Mouse (Mus musculus): Measurements from ENCODE around the gene Lhfp.

Lhfp gene

GRCm38 (mm10) chr3:53100210-53100609, 58.9 kb downstream of the Lhfp start:
- DNase-seq (ENCODE audit: inconsistent ontology term), result no peak

- DNase-seq (ENCODE audit: inconsistent ontology term), result no peak
These were observed 59.5 kb downstream of the Lhfp start for GRCm38 (mm10) chr3:53100803-53101202.

GRCm38 (mm10) chr3:53101711-53102110, 60.4 kb downstream of the Lhfp start:
- DNase-seq (ENCODE audit: inconsistent ontology term), result peak; percentile 73

GRCm38 (mm10) chr3:53102131-53102756, 60.9 kb downstream of the Lhfp start:
- no peak for DNase-seq (ENCODE audit: inconsistent ontology term)

DNA sequence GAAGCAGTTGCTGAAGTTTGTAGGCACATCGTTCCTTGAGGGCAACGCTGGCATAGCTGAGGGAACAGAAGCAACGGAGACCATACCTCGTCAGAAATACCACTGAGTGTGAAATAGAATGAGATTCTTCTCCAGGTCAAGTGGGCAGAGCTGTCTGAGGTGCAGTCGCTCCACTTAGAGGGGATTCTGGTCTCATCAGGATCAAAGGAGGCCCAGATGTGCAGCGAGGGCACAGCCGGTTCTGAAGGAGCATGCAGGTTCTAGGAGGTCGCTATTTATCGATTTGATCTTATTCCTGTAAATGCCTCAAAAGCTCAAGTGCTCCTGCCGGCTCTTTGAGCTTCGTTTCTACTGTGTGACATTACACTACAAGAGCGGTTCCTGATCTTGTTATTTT, 61.4 kb downstream of the Lhfp start:
- no peak for DNase-seq (ENCODE audit: inconsistent ontology term)

DNA sequence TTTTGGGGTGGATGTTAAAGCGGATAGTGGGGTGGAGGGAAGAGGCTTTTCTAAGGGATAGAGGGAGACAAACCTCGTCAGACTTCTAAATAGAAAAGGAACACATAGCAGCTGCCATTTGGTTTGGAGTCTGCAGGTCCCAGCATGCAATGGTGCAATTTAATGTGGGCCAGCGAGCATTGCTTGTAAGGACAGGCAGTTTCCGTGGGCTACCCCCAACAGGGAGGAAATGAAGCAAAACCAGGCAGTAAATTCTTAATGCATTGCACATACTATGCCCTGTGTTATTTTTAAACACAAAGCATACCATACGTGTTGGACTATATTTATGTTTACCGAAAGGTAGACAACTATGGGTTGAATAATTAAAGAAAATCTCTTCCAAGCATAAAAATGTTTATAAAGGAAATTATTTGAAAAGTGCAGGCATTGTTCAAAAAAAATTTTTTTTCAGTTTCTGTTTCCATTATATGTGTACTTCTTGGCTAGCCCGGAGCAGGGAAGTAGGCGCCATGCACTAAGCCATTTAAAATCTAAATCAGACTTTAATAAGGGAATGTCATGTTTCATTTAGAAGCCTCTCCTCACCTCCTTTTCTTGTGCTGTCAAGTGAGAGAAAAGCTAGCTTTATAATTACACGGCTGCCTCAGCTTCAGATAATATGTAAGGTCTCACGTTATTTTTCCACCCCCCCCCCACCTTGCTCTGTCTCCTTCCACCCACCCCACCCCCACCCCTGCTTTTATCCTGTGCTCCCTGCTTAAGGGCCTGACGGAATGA, 67.5 kb downstream of the Lhfp start:
- DNase-seq (ENCODE audit: inconsistent ontology term), result peak; percentile 59

DNA sequence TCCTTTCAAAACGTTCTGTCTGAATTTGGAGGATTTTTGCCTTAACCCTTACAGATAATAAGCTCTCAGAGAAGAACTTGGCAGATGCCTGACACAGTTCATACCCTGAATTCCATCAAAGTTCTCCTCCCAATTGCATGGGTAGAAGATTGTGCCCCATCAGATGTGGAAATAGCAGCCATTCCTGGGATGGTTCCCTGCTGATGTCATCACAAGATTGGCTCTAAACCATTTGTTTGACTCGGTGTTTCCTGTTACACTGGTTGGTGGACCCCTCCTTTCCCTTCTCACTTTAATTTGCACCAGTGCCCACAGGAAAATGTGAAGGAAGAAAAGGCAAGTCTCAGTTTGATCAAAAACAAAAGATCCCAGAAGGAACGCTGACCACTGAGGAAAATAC, 68.6 kb downstream of the Lhfp start:
- peak; percentile 98 for DNase-seq (ENCODE audit: inconsistent ontology term)

GRCm38 (mm10) chr3:53112048-53112447, 70.7 kb downstream of the Lhfp start:
- no peak for DNase-seq (ENCODE audit: inconsistent ontology term)

DNA sequence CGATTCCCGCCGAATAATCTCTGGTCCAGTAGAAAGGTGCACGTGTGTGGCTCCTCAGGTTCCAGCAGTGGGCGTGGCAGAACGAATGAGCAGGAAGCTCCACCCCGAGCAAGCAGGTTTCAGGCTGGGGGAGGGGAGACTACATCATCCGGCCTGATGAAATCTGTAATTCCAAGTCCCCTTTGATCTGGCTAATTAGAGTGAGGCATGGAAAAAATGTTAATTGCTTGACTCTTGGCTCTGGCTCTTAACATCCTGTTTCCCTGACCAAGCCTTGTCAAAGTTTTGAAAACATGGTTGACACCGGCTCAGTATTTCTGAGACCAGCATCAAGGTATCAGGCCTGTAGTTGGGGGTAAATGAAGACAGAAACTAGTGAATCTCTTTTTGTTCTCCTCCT, 77.4 kb downstream of the Lhfp start:
- DNase-seq (ENCODE audit: inconsistent ontology term), result peak; percentile 61

DNA sequence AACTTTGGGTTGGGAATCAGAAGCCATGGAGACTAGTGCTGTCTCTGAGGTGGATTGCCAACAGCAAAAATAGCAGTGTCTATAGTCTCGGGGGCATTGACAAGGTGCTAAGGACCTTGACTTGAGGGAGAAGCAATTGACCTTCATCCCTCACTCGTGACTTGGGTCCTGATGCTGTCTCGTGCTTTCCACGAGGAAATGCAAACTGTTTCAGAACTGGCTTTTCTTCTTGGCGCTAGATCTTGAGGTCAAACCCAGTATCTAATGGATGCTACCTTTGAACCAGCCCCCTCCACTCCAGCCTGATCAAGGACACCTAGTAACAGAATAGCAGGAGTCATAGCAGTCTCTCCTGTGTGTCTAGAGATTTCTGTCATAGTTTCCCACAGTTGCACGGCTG, 78.7 kb downstream of the Lhfp start:
- no peak for DNase-seq (ENCODE audit: inconsistent ontology term)

DNA sequence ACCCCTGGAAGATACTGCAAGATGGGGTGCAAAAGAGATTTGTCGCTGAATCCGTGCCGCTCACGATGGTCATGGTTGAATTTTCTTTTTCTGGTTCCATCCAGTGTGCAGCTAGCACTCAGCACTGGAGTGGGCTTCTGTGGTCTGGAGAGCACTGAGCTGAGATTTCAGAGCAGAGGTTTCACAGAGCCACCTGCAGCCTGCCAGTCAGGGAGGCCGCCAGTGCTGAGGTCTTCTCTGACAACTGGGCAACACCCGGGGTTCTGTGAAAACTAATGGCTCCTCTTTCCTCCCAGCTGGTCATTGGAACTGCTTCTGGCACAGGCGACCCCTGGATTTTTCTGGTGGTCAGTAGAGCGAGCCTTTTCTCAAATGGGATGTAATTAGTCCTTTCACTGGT, 84.2 kb downstream of the Lhfp start:
- no peak for DNase-seq (ENCODE audit: inconsistent ontology term)

- DNase-seq (ENCODE audit: inconsistent ontology term), result no peak
These were observed 97.5 kb downstream of the Lhfp start for GRCm38 (mm10) chr3:53138785-53139184.

GRCm38 (mm10) chr3:53139205-53139604, 97.9 kb downstream of the Lhfp start:
- DNase-seq (ENCODE audit: inconsistent ontology term), result peak; percentile 37

GRCm38 (mm10) chr3:53139642-53140041, 98.3 kb downstream of the Lhfp start:
- no peak for DNase-seq (ENCODE audit: inconsistent ontology term)

DNA sequence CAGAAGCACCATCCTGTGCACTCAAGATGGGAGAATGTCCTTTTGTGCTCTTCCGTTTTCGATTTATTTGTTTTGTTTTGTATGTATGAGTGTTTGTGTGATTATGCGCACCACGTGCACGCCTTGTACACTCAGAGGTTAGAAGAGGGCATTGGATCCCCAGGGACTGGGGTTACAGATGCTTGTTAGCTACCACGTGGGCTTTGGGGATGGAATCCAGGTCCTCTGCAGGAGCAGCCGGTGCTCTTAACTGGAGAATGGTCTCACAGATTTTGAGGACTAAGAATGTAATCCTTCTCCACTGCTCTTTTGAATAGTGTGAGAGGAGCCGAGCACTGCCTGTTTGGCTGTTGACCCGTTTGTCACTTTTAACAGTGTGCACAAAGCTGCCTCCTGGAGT, 101.2 kb downstream of the Lhfp start:
- no peak for DNase-seq (ENCODE audit: inconsistent ontology term)

- no peak for DNase-seq (ENCODE audit: inconsistent ontology term)
These were observed 104.2 kb downstream of the Lhfp start for GRCm38 (mm10) chr3:53145526-53145925.

DNA sequence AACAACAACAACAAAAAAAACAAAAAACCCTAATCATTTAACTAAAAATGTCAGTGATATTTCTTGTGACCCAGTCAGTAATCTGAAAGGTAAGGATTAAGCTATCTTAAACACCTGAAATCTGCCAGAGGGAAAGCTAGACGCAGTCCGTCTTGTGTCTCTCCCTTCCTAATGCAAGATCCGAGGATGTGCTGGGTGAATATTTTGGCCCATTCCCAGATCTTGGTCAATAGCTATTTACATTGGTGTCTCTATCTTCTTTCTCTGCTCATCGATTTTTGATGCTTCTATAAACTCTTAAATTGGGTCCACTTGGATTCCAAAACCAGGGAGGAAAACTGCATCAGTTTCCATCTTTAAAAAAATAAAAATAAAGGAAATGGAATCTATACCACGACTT, 104.6 kb downstream of the Lhfp start:
- DNase-seq (ENCODE audit: inconsistent ontology term), result no peak

DNA sequence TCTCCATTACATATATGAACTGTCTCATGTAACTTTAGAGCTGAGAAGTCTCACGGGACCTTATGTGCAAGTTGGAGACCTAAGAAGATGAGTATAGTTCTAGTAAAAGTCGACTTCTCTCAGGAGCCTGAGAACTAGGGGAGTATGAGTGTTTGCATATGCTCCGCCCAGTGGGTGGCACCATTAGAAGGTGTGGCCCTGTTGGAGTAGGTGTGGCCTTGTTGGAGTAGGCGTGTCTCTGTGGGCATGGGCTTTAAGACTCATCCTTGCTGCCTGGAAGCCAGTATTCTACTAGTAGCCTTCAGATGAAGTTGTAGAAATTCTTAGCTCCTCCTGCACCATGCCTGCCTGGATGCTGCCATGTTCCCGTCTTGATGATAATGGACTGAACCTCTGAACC, 105.7 kb downstream of the Lhfp start:
- DNase-seq (ENCODE audit: inconsistent ontology term), result no peak

DNA sequence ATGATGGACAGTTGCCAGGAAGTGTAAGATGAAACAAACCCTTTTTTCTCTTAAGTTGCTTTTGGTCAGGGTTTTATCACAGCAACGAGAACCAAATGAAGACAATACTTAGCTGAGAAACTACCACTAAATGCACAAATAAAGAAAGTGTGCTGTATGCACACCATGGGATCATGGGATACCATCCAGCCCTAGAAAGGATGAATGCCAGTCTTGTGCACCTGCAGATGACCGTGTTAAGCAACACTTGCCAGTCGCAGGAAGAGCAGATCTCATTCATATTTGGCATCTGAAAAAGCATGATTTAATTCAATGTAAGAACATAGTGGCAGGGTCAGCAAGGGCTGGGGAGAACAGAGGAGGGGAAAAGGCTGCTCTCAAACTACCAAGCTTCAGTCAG, 107.4 kb downstream of the Lhfp start:
- DNase-seq (ENCODE audit: inconsistent ontology term), result no peak

DNA sequence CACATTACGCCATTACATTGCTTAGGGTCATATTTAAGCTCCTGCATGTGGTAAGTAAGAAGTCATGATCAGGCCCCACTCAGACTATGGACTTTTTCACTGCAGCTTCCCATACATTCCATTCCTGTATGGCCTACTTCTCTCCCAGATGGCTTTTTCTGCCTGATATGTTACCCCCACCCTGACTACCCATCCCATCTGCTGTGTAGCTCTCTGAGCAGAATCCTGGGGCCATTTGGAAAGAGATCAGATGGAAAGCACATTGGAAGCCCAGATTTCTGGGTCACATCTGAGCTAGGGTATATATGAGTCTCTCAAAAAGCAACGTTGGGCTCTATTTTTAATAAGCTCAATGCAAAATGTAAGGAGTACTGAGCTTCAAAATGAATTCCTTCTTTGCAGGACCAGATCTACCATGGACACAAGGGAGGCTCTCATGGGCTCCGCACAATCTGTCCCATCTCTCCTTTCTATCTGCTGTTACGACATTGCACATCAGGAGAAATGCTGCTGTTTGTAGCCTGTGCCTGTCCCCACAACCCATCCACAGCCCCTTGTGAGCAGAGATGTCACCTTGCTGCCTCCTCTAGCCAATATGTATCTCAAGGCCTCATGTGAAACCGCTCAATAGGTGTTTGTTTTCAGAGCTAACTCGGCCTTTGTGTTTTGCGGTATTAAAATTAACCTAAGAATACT, 108.4 kb downstream of the Lhfp start:
- no peak for DNase-seq (ENCODE audit: inconsistent ontology term)

- peak; percentile 63 for DNase-seq (ENCODE audit: inconsistent ontology term)
These were observed 109.8 kb downstream of the Lhfp start for GRCm38 (mm10) chr3:53151081-53151480.

- no peak for DNase-seq (ENCODE audit: inconsistent ontology term)
These were observed 110.3 kb downstream of the Lhfp start for GRCm38 (mm10) chr3:53151607-53152006.

DNA sequence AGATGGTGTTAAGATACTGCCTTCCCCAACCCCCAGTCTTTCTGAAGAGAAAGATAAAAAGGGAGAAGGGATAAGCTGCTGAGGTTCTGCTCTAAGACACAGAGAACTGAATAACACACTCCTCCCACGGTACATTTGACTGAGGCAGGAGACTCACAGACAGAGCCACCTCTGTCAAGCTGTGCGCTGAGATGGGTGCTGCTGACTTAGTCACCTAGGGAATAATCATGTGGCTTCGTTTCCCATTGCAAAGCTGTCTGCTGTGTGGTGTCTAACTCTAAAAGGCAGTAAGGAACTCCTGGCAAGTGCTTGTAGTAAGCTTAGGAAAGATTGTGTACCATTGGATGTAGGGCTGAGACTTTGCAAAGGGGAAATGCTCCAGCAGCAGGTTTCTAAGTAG, 120.6 kb downstream of the Lhfp start:
- no peak for DNase-seq (ENCODE audit: inconsistent ontology term)

Data from Muller cell, postnatal 12 days (primary cell).